Mouse (Mus musculus) kidney, adult 2 months (tissue): ENCODE results near the gene Optc. TPM values are rescaled to one million over a fixed set of nuclear protein-coding genes. Genes with fewer than 3 reads are reported as not detected.

Experiments used
- DNase-seq: peaks from one replicate; pipeline ENCODE4 v3.0.0; 2021
- H3K27ac ChIP-seq: fragments of 200-500 bp; 2 replicates; pipeline ENCODE4 v1.5.1; 2012; ENCODE audit warnings: low read depth, low read length, control low read depth, inconsistent platforms; ENCODE audit not compliant: insufficient read depth
- H3K27me3 ChIP-seq: fragments of 200-500 bp; replicated peaks from 2 replicates; pipeline ENCODE4 v1.6.1; 2012; ENCODE audit warnings: mild to moderate bottlenecking, moderate library complexity, low read length, inconsistent platforms; ENCODE audit not compliant: control insufficient read depth, insufficient read depth
- H3K36me3 ChIP-seq: fragments of 200-500 bp; 2 replicates; pipeline ENCODE4 v1.6.1; 2012; ENCODE audit warnings: mild to moderate bottlenecking, moderate library complexity, low read length, inconsistent platforms; ENCODE audit not compliant: control insufficient read depth, insufficient read depth
- H3K4me1 ChIP-seq: fragments of 200-500 bp; 2 replicates; pipeline ENCODE4 v1.6.1; 2011; ENCODE audit warnings: low read length; ENCODE audit not compliant: control insufficient read depth, insufficient read depth
- H3K4me3 ChIP-seq: fragments of 200-500 bp; 2 replicates; pipeline ENCODE4 v1.5.1; 2011; ENCODE audit warnings: mild to moderate bottlenecking, low read depth, low read length, control low read depth; ENCODE audit not compliant: insufficient read depth
- CTCF ChIP-seq: fragments of 200-500 bp; conservative IDR thresholded peaks from 2 replicates; pipeline ENCODE4 v1.5.1; 2011; ENCODE audit warnings: low read depth, mild to moderate bottlenecking, control low read depth, low read length, moderate library complexity, mixed read lengths; ENCODE audit not compliant: insufficient read depth, insufficient read length
- POLR2A ChIP-seq: fragments of 200-500 bp; IDR thresholded peaks from one replicate; pipeline ENCODE4 v1.6.1; 2011; ENCODE audit warnings: low read depth, low read length, control low read depth
- WGBS: fragments of 180-500 bp; shearing (Covaris S2); methylation state at CpG from one replicate; pipeline ENCODE4 v1.1.7; 2018; 5-methylcytosine and 5-hydroxymethylcytosine counted together
- polyA plus RNA-seq: library from polyadenylated mRNA; depleted of rRNA; stranded (reverse); fragments of >200 nt; gene quantifications from 2 replicates; pipeline ENCODE4 v1.2.3, GENCODE M21; 2012

Gene Optc
- polyA plus RNA-seq, 1 experiment, result 0.48 TPM

GRCm38 (mm10) chr1:133889949-133890598 is 17.7 kb downstream of the Optc start:
- TF ChIP-seq POLR2A, result no peak
- TF ChIP-seq CTCF, result no peak
- Histone ChIP-seq H3K27ac (no peak overlapping the region), H3K4me3 (no peak overlapping the region), H3K27me3 (no peaks in the 10 kb centered on the region), H3K36me3 (no peaks in the 10 kb centered on the region), H3K4me1 (peaks cover 9% of the 10 kb centered on the region)
- no peak for DNase-seq
- 29% methylated on average over 20 of the region's 20 CpGs for WGBS

GRCm38 (mm10) chr1:133887538-133888250 is 20.1 kb downstream of the Optc start:
- TF ChIP-seq POLR2A, result no peak
- TF ChIP-seq CTCF, result no peak
- Histone ChIP-seq H3K4me1 (peaks cover 8% of the 10 kb centered on the region), H3K27me3 (no peaks in the 10 kb centered on the region), H3K4me3 (no peak overlapping the region), H3K36me3 (no peaks in the 10 kb centered on the region), H3K27ac (no peak overlapping the region)
- WGBS, result 75% methylated on average over 5 of the region's 5 CpGs
- DNase-seq, result no peak

GRCm38 (mm10) chr1:133887044-133887443 is 20.8 kb downstream of the Optc start:
- H3K36me3 ChIP-seq, result no peaks in the 10 kb centered on the region
- no peak for TF ChIP-seq CTCF
- no peak for TF ChIP-seq POLR2A
- no peak overlapping the region for H3K4me3 ChIP-seq
- no peak for DNase-seq
- no peaks in the 10 kb centered on the region for H3K27me3 ChIP-seq
- H3K4me1 ChIP-seq, result peaks cover 9% of the 10 kb centered on the region
- WGBS, result 35% methylated on average over 8 of the region's 8 CpGs
- H3K27ac ChIP-seq, result no peak overlapping the region

GRCm38 (mm10) chr1:133886431-133886830 is 21.4 kb downstream of the Optc start:
- Histone ChIP-seq H3K4me3 (no peak overlapping the region), H3K27ac (no peak overlapping the region), H3K27me3 (no peaks in the 10 kb centered on the region), H3K36me3 (no peaks in the 10 kb centered on the region), H3K4me1 (peaks cover 9% of the 10 kb centered on the region)
- WGBS, result 72% methylated on average over 6 of the region's 6 CpGs
- no peak for TF ChIP-seq CTCF
- no peak for TF ChIP-seq POLR2A
- DNase-seq, result no peak

GRCm38 (mm10) chr1:133885811-133886210 is 22.0 kb downstream of the Optc start:
- Histone ChIP-seq H3K27me3 (no peaks in the 10 kb centered on the region), H3K4me1 (peaks cover 5% of the 10 kb centered on the region; the same call in 1 of the 2 replicates), H3K36me3 (no peaks in the 10 kb centered on the region), H3K27ac (no peak overlapping the region), H3K4me3 (no peak overlapping the region)
- 96% methylated on average over 7 of the region's 7 CpGs for WGBS
- no peak for DNase-seq
- TF ChIP-seq CTCF, result no peak
- no peak for TF ChIP-seq POLR2A

GRCm38 (mm10) chr1:133884746-133885145 is 23.1 kb downstream of the Optc start:
- Histone ChIP-seq H3K27ac (no peak overlapping the region), H3K4me1 (peaks cover 5% of the 10 kb centered on the region; the same call in 1 of the 2 replicates), H3K36me3 (no peaks in the 10 kb centered on the region), H3K4me3 (no peak overlapping the region), H3K27me3 (no peaks in the 10 kb centered on the region)
- 82% methylated on average over 9 of the region's 9 CpGs for whole genome bisulfite sequencing
- TF ChIP-seq POLR2A (no peak), CTCF (no peak)
- no peak for DNase-seq

- no peak for DNase-seq
- WGBS, result 90% methylated on average over 6 of the region's 6 CpGs
- no peaks in the 10 kb centered on the region for H3K27me3 ChIP-seq
- H3K27ac ChIP-seq, result no peak overlapping the region
- H3K4me1 ChIP-seq, result peaks cover 5% of the 10 kb centered on the region; the same call in 1 of the 2 replicates
- H3K4me3 ChIP-seq, result no peak overlapping the region
- H3K36me3 ChIP-seq, result no peaks in the 10 kb centered on the region
- TF ChIP-seq POLR2A, result no peak
- TF ChIP-seq CTCF, result no peak
Measured at GRCm38 (mm10) chr1:133884090-133884489, 23.7 kb downstream of the Optc start.
